Mouse (Mus musculus): ENCODE results near the gene Btbd7. TPM values are rescaled to one million over a fixed set of nuclear protein-coding genes. Genes with fewer than 3 reads are reported as not detected.
A peak's percentile ranks its signal among the peaks of the same experiment; 100 is the strongest.

Btbd7 gene
- 10 to 100 TPM; 17.7 to 19.6 TPM for total RNA-seq (2021)

GRCm38 (mm10) chr12:102878031-102878823, at the start of gene Btbd7:
Gene Btbd7, minus strand, starts transcription at chr12:102878471.
- peak; percentile 92 to 99 for DNase-seq (ENCODE audit: extremely low spot score in 1 of 2, low spot score in 2 of 2)
- intact Hi-C loops (cut with DNase I), result no loop called here

GRCm38 (mm10) chr12:102916073-102916472, 37.8 kb upstream of the Btbd7 start:
- no peak for DNase-seq (ENCODE audit: extremely low spot score in 1 of 2, low spot score in 2 of 2)
- intact Hi-C loops (cut with DNase I), result no loop called here

- DNase-seq (ENCODE audit: extremely low spot score in 1 of 2, low spot score in 2 of 2), result no peak
Measured at GRCm38 (mm10) chr12:102908191-102908590, 29.9 kb upstream of the Btbd7 start.

GRCm38 (mm10) chr12:102899091-102899490, 20.8 kb upstream of the Btbd7 start, which contains the start of gene Cox8c:
Gene Cox8c, plus strand, starts transcription at chr12:102899316.
- no peak for DNase-seq (ENCODE audit: extremely low spot score in 1 of 2, low spot score in 2 of 2)
- intact Hi-C loops (cut with DNase I), result no loop called here

More at GRCm38 (mm10) chr12:102908191-102908590, 29.9 kb upstream of the Btbd7 start:
- intact Hi-C loops (cut with DNase I), result no loop called here

GRCm38 (mm10) chr12:102888568-102888967, 10.3 kb upstream of the Btbd7 start:
- DNase-seq (ENCODE audit: extremely low spot score in 1 of 2, low spot score in 2 of 2), result no peak
- intact Hi-C loops (cut with DNase I), result loop anchor here (5.0 kb wide), 1 partner anchor 59 kb away; the partner anchor contains the start of gene Unc79

GRCm38 (mm10) chr12:102887366-102887765, 9.1 kb upstream of the Btbd7 start:
- intact Hi-C loops (cut with DNase I), result loop anchor here (5.0 kb wide), 1 partner anchor 60 kb away; the partner anchor contains the start of gene Unc79
- DNase-seq (ENCODE audit: extremely low spot score in 1 of 2, low spot score in 2 of 2), result no peak

- intact Hi-C loops (cut with DNase I), result loop anchor here (2.0 to 5.0 kb wide), 2 partner anchors 62 to 179 kb away; partner anchors contain the start of gene Unc79
- DNase-seq (ENCODE audit: extremely low spot score in 1 of 2, low spot score in 2 of 2), result peak; percentile 20 to 58
Measured at GRCm38 (mm10) chr12:102885735-102886134, 7.5 kb upstream of the Btbd7 start.

GRCm38 (mm10) chr12:102878901-102879300, 630 bp upstream of the Btbd7 start:
- intact Hi-C loops (cut with DNase I), result no loop called here
- DNase-seq (ENCODE audit: extremely low spot score in 1 of 2, low spot score in 2 of 2), result peak in 1 of 2 experiments; percentile 16

- intact Hi-C loops (cut with DNase I), result no loop called here
- peak; percentile 7 to 67 for DNase-seq (ENCODE audit: extremely low spot score in 1 of 2, low spot score in 2 of 2)
Measured at GRCm38 (mm10) chr12:102877301-102878030, 805 bp downstream of the Btbd7 start.

- DNase-seq (ENCODE audit: extremely low spot score in 1 of 2, low spot score in 2 of 2), result no peak
- intact Hi-C loops (cut with DNase I), result no loop called here
Measured at GRCm38 (mm10) chr12:102870527-102870926, 7.7 kb downstream of the Btbd7 start.

GRCm38 (mm10) chr12:102869802-102870201, 8.5 kb downstream of the Btbd7 start:
- intact Hi-C loops (cut with DNase I), result no loop called here
- no peak for DNase-seq (ENCODE audit: extremely low spot score in 1 of 2, low spot score in 2 of 2)

GRCm38 (mm10) chr12:102860806-102861205, 17.5 kb downstream of the Btbd7 start:
- intact Hi-C loops (cut with DNase I), result no loop called here
- DNase-seq (ENCODE audit: extremely low spot score in 1 of 2, low spot score in 2 of 2), result no peak

GRCm38 (mm10) chr12:102838271-102838670, 40.0 kb downstream of the Btbd7 start:
- intact Hi-C loops (cut with DNase I), result no loop called here
- DNase-seq (ENCODE audit: extremely low spot score in 1 of 2, low spot score in 2 of 2), result no peak

- intact Hi-C loops (cut with DNase I), result no loop called here
- no peak for DNase-seq (ENCODE audit: extremely low spot score in 1 of 2, low spot score in 2 of 2)
Measured at GRCm38 (mm10) chr12:102832746-102833300, 45.4 kb downstream of the Btbd7 start.

- intact Hi-C loops (cut with DNase I), result no loop called here
- DNase-seq (ENCODE audit: extremely low spot score in 1 of 2, low spot score in 2 of 2), result no peak
Measured at GRCm38 (mm10) chr12:102831888-102832287, 46.4 kb downstream of the Btbd7 start.

- intact Hi-C loops (cut with DNase I), result no loop called here
- no peak for DNase-seq (ENCODE audit: extremely low spot score in 1 of 2, low spot score in 2 of 2)
Measured at GRCm38 (mm10) chr12:102827119-102827518, 51.2 kb downstream of the Btbd7 start.

- intact Hi-C loops (cut with DNase I), result no loop called here
- no peak for DNase-seq (ENCODE audit: extremely low spot score in 1 of 2, low spot score in 2 of 2)
Measured at GRCm38 (mm10) chr12:102826399-102826798, 51.9 kb downstream of the Btbd7 start.

GRCm38 (mm10) chr12:102814858-102815257, 63.4 kb downstream of the Btbd7 start:
- intact Hi-C loops (cut with DNase I), result no loop called here
- DNase-seq (ENCODE audit: extremely low spot score in 1 of 2, low spot score in 2 of 2), result no peak

GRCm38 (mm10) chr12:102799528-102799927, 78.7 kb downstream of the Btbd7 start:
- no peak for DNase-seq (ENCODE audit: extremely low spot score in 1 of 2, low spot score in 2 of 2)
- intact Hi-C loops (cut with DNase I), result no loop called here

Measured in left cerebral cortex, postnatal 10 days (tissue).